Mouse (Mus musculus) spleen, adult 2 months (tissue): ENCODE measurements around the gene Zmynd19.

Source experiments
- CTCF ChIP-seq: fragments of 200-500 bp; IDR thresholded peaks from 2 replicates; pipeline ENCODE4 v1.5.1; 2011; ENCODE audit warnings: mild to moderate bottlenecking, inconsistent platforms; ENCODE audit not compliant: insufficient read depth, insufficient read length, insufficient replicate concordance; ENCODE audit errors: extremely low read depth
- POLR2A ChIP-seq: fragments of 200-500 bp; IDR thresholded peaks from 2 replicates; pipeline ENCODE4 v1.6.1; 2011; ENCODE audit warnings: low read depth, low read length, inconsistent platforms

DNA sequence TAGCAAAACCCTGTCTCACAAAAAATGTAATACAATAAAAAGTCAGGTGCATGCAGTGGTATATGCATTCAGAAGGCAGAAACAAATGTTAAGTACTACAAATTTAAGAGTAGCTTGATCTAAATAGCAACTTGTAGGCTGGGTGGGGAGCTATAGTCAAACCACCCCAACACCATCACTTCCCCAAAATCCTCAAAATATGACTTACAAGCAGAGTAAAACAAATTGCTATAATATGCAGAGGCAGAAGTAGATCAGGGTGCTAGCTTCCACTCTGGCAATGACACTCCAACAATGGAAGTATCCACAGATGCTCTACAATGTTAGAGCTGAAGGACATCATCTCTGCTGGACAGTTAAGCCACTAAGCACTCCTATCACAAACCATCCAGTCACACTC is 37.0 kb upstream of the Zmynd19 start:
- TF ChIP-seq POLR2A (no peak), CTCF (no peak)
